Mouse (Mus musculus) liver, postnatal 0 days (tissue): ENCODE measurements around the gene Aebp1.

ENCODE experiments used
- CTCF ChIP-seq: sonication (generic); IDR thresholded peaks from 2 replicates; pipeline ENCODE4 v1.5.1; 2016; ENCODE audit warnings: antibody characterized with exemption, low read depth
- EP300 ChIP-seq: IDR thresholded peaks from 2 replicates; pipeline ENCODE4 v1.6.1; 2016; ENCODE audit warnings: antibody characterized with exemption, low read depth, mild to moderate bottlenecking

GRCm38 (mm10) chr11:5836126-5836525 is 25.6 kb upstream of the Aebp1 start:
- TF ChIP-seq CTCF (peak; percentile 52), EP300 (no peak)
